Mouse (Mus musculus) spleen, postnatal 14 days (tissue): ENCODE data around the gene Nrn1l.

ENCODE experiments used
- DNase-seq, 2 experiments: peaks; one replicate each; pipeline ENCODE4 v3.0.0; 2021 to 2022; ENCODE audit warnings: low spot score in 2 of 2

Gene Nrn1l

GRCm38 (mm10) chr8:105890870-105891269, 2.5 kb upstream of the Nrn1l start:
- DNase-seq, result no peak

GRCm38 (mm10) chr8:105892432-105892831, 935 bp upstream of the Nrn1l start:
- DNase-seq, result peak in 1 of 2 experiments; percentile 15

- no peak for DNase-seq
Measured at GRCm38 (mm10) chr8:105897801-105898480, 4.6 kb downstream of the Nrn1l start.

GRCm38 (mm10) chr8:105900180-105900940, 7.0 kb downstream of the Nrn1l start, which contains the start of gene Pskh1:
Pskh1 (plus strand) TSS chr8:105900441.
- DNase-seq, result peak; percentile 86 to 92

- DNase-seq, result no peak
Measured at GRCm38 (mm10) chr8:105900941-105901616, 7.7 kb downstream of the Nrn1l start.

GRCm38 (mm10) chr8:105919390-105919789, 26.0 kb downstream of the Nrn1l start:
- no peak for DNase-seq

- no peak for DNase-seq
Measured at GRCm38 (mm10) chr8:105925123-105925522, 31.8 kb downstream of the Nrn1l start.

GRCm38 (mm10) chr8:105930602-105931001, 37.2 kb downstream of the Nrn1l start:
- DNase-seq, result peak; percentile 75 to 91

- DNase-seq, result no peak
Measured at GRCm38 (mm10) chr8:105931271-105931670, 37.9 kb downstream of the Nrn1l start.

- DNase-seq, result no peak
Measured at GRCm38 (mm10) chr8:105932525-105932924, 39.2 kb downstream of the Nrn1l start.

GRCm38 (mm10) chr8:105933762-105934161, 40.4 kb downstream of the Nrn1l start, which contains the start of gene Ctrl:
Ctrl (minus strand) TSS chr8:105933862.
- no peak for DNase-seq

GRCm38 (mm10) chr8:105935105-105935504, 41.7 kb downstream of the Nrn1l start:
- DNase-seq, result no peak

- no peak for DNase-seq
Measured at GRCm38 (mm10) chr8:105935863-105936603, 42.7 kb downstream of the Nrn1l start.

GRCm38 (mm10) chr8:105936866-105937475, 43.6 kb downstream of the Nrn1l start:
- DNase-seq, result peak; percentile 57 to 75

GRCm38 (mm10) chr8:105937496-105938305, 44.3 kb downstream of the Nrn1l start:
- peak in 1 of 2 experiments; percentile 31 for DNase-seq

- DNase-seq, result no peak
Measured at GRCm38 (mm10) chr8:105938306-105938669, 44.9 kb downstream of the Nrn1l start, which contains the start of gene Psmb10. Psmb10 (minus strand) TSS chr8:105938444.

GRCm38 (mm10) chr8:105942026-105942425, 48.7 kb downstream of the Nrn1l start:
- no peak for DNase-seq

GRCm38 (mm10) chr8:105942542-105942941, 49.2 kb downstream of the Nrn1l start:
- DNase-seq, result no peak

GRCm38 (mm10) chr8:105943321-105943739, 50.0 kb downstream of the Nrn1l start, which contains the start of gene Lcat:
Lcat (minus strand) TSS chr8:105943382.
- no peak for DNase-seq
